Mouse (Mus musculus) bone marrow macrophage, adult 2 months (primary cell): Measurements from ENCODE around the gene Tiam1.

Source experiments
- CTCF ChIP-seq: IDR thresholded peaks from 2 replicates; pipeline ENCODE4 v1.5.1; 2012; ENCODE audit warnings: low read depth, mild to moderate bottlenecking, low read length, moderate library complexity
- POLR2A ChIP-seq: IDR thresholded peaks from 2 replicates; pipeline ENCODE4 v1.6.1; 2012; ENCODE audit warnings: mild to moderate bottlenecking, low read depth, low read length, borderline replicate concordance

DNA sequence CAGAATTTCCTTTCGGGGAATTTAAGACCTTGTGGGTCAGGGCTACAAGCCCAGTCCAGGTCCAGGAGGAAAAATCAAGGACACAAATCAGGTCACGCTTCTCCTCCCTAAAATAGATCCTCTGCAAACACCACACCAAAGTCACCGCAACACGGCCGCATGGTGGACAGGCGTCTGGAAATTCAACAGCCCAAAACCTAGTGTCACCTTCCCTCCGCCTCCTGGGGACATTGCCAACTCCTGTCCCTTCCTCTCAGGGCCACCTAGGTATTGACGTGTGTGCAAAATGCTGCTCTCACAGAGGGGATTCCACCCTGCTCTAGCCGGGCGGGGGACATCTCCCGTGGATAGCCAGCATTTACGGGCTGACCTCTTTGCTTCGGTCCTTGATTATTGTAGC, 21.8 kb downstream of the Tiam1 start:
- TF ChIP-seq CTCF (no peak), POLR2A (no peak)
